Mouse (Mus musculus) megakaryocyte, embryonic 14.5 days (primary cell): ENCODE results near the gene Wbp2. TPM values are rescaled to one million over a fixed set of nuclear protein-coding genes. Genes with fewer than 3 reads are reported as not detected.
"Not testable (repeated sequence)": the region's sequence is repeated elsewhere in the genome, so short reads cannot be mapped to it uniquely, and the experiment has no call there.

Source experiments
- H3K27me3 ChIP-seq: replicated peaks from 2 replicates; pipeline ENCODE3; 2012; ENCODE audit warnings: inconsistent platforms
- H3K36me3 ChIP-seq: replicated peaks from 2 replicates; pipeline ENCODE3; 2012; ENCODE audit warnings: low read length, inconsistent platforms, mixed read lengths
- H3K4me1 ChIP-seq: 2 replicates; pipeline ENCODE4 v1.6.1; 2012; ENCODE audit warnings: inconsistent platforms
- H3K4me3 ChIP-seq: replicated peaks from 2 replicates; pipeline ENCODE3; 2012; ENCODE audit warnings: moderate library complexity, mild to moderate bottlenecking, inconsistent platforms
- H3K9me3 ChIP-seq: 2 replicates; pipeline ENCODE4 v1.6.1; 2012; ENCODE audit warnings: inconsistent platforms
- FLI1 ChIP-seq: IDR thresholded peaks from 2 replicates; pipeline ENCODE4 v1.6.1; 2012; ENCODE audit warnings: low read length, inconsistent platforms, mixed read lengths
- GATA1 ChIP-seq: IDR thresholded peaks from 3 replicates; pipeline ENCODE4 v1.6.1; 2012; ENCODE audit warnings: mixed read lengths, low read length, inconsistent platforms, borderline replicate concordance
- polyA plus RNA-seq: library from polyadenylated mRNA; stranded (reverse); fragments of >175 nt; gene quantifications from 2 replicates; pipeline ENCODE4 v1.2.3, GENCODE M21; 2012; ENCODE audit warnings: low replicate concordance; ENCODE audit not compliant: insufficient read depth

Wbp2 gene
- polyA plus RNA-seq, 1 experiment: 842 TPM

DNA sequence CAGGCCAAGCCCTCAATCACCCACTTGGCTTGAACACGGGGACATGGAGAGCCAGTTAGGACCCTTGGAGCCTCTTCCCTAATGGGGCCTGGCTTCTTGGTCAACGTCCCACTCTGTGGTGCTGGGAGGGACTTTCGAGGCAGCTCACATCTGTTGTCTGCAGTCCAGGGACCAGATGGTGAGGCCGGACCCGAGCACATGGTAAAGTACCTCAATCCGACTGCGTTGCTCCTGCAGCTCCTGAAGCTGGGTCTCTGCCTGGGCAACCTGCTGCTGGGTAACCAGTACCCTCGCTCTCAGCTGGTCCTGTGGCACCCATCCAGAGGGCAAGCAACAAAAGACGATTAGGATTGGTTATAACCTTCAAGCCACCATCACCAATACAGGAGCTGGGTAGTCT is 41.2 kb upstream of the Wbp2 start:
- Histone ChIP-seq H3K4me1 (peaks cover 70% of the 10 kb centered on the region), H3K9me3 (peaks cover 12% of the 10 kb centered on the region), H3K36me3 (peaks cover 81% of the 10 kb centered on the region), H3K4me3 (no peak overlapping the region), H3K27me3 (no peaks in the 10 kb centered on the region)
- TF ChIP-seq GATA1 (no peak), FLI1 (no peak)

DNA sequence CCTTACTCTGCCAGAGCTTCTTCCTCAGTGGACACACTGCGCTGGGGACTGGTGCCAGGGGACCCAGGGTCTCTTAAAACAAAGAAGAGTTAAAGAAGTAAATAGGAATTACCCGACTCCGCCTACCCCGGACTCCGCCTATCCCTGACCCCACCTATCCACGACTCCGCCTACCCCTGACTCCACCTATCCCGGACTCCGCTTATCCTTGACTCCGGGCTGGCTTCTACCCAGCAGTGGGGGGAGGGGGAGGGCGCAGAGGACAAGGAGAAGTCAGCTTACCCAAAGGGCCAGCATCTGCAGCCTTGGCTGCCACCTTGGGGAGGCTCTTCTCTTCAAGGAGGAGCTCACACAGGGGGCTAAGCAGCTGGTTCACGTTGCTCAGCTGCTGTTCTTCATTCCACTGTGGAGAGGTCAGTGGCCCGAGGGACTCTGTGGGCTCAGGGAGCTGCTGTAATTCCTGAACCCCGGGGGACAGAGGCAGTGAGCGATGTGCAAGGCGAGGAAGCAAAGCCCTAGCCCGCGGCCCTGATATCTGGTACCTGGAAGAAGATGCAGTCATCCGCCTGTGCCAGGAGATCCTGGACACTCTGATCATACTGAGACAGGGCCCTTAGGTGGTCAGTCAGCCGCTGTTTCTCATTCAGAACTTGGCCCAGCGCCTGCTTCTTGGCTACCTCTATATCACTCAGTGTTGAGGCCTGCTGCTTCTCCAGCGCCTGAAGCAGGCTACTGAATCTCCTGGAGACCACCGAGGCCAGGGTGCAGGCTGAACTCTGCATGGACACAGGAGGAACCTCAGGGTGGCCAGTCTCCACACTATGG is 40.6 kb upstream of the Wbp2 start, which contains the start of gene Trim47:
TSS of gene Trim47 (minus strand) at position 55 of the 825 bp plus-strand sequence.
- Histone ChIP-seq H3K27me3 (no peaks in the 10 kb centered on the region), H3K36me3 (peaks cover 81% of the 10 kb centered on the region), H3K9me3 (peaks cover 12% of the 10 kb centered on the region), H3K4me3 (no peak within 1 kb of the TSS), H3K4me1 (peaks cover 64% of the 10 kb centered on the region)
- no peak for TF ChIP-seq GATA1
- TF ChIP-seq FLI1: no peak

DNA sequence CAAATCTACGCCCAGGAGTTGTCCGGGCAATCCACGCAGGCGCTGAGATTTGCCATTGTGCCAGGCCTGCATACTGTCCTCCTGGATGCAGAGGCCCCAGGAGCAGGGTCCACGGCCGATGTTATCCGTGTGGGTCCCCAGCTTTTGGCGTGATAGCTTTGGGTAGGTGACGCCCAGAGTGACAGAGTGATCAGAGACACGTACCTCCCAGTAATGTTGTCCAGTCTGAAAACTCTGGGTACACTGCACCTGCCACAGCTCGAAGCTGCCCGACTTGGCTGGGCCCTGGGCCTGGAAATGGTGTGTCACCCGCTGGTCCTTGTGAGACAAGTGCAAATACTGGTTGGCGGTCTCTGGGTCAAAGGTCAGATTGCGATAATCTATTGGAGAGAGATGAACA is 39.5 kb upstream of the Wbp2 start:
- Histone ChIP-seq H3K4me1 (peaks cover 56% of the 10 kb centered on the region), H3K27me3 (no peaks in the 10 kb centered on the region), H3K9me3 (peaks cover 12% of the 10 kb centered on the region), H3K36me3 (peaks cover 74% of the 10 kb centered on the region), H3K4me3 (no peak overlapping the region)
- TF ChIP-seq GATA1 (no peak), FLI1 (no peak)

DNA sequence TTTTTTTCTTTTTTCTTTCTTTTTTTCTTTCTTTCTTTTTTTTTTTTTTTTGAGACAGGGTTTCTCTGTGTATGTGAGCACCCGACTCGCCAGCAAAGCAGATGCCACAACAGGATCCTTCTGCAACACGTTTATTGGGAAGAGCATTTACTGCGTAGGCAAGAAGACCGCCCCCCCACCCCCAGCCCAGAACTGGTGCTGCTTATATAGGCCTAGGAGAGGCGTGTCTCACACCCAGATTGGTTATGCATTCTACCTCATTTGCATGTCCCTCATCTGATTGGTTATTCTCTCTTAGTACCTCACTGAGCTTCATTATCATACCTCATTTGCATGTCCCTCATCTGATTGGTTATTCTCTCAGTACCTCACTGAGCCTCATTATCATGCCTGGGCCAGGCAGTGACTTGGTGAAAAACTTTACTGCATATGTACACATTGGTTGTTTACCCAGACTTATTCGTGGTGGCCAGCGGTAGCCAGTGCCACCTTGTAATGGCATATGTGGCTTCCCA is 35.0 kb upstream of the Wbp2 start:
- peaks cover 79% of the 10 kb centered on the region for H3K36me3 ChIP-seq
- not testable (repeated sequence) for H3K4me3 ChIP-seq, H3K27me3 ChIP-seq
- H3K4me1 ChIP-seq: peaks cover 21% of the 10 kb centered on the region
- H3K9me3 ChIP-seq: peaks cover 12% of the 10 kb centered on the region

DNA sequence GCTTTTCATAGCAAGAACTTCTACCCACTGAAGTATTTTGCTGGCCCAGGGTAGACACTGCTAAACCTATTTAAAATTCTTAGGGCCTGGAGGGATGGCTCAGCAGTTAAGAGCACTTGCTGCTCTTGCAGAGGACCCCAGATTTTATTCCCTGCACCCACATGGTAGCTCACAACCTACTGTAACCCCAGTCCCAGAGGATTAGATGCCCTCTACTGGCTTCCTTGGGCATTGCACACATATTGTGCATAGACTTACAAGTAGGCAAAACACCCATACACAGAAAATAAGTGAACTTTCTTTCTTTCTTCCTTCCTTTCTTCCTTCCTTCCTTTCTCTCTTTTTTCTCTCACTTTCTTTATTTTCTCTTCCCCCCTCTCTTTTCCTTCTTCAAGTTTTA is 31.0 kb upstream of the Wbp2 start:
- Histone ChIP-seq H3K27me3 (no peaks in the 10 kb centered on the region), H3K36me3 (peaks cover 51% of the 10 kb centered on the region)

DNA sequence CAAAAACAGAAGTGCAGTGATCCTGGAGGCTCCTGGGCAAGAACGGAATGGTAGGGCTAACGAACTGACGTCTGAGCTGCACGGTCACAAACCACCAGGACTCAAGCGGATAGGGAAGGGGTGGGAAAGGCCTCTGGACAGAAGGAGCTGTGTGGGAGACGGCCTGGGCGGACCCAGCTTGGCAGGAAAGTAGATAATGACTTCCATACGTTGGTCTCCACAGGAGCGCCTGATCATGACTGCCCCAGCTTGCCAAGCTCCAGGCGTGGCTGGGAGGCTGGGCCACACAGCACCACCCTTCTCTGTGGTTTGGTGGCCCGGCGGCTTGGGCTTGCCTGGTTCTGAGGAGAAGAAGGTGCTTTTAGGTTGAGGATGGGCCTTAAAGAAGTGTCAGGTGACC is 30.4 kb upstream of the Wbp2 start:
- Histone ChIP-seq H3K4me3 (peak overlapping the region; percentile 33), H3K27me3 (no peaks in the 10 kb centered on the region), H3K4me1 (peaks cover 31% of the 10 kb centered on the region), H3K36me3 (peaks cover 45% of the 10 kb centered on the region), H3K9me3 (no peaks in the 10 kb centered on the region; the same call in 1 of the 2 replicates)
- TF ChIP-seq FLI1: no peak
- TF ChIP-seq GATA1: no peak

More for the DNA sequence above, 31.0 kb upstream of the Wbp2 start:
- H3K4me1 ChIP-seq: peaks cover 28% of the 10 kb centered on the region
- TF ChIP-seq GATA1 (no peak), FLI1 (no peak)
- H3K9me3 ChIP-seq: no peaks in the 10 kb centered on the region; the same call in 1 of the 2 replicates
- no peak overlapping the region for H3K4me3 ChIP-seq

DNA sequence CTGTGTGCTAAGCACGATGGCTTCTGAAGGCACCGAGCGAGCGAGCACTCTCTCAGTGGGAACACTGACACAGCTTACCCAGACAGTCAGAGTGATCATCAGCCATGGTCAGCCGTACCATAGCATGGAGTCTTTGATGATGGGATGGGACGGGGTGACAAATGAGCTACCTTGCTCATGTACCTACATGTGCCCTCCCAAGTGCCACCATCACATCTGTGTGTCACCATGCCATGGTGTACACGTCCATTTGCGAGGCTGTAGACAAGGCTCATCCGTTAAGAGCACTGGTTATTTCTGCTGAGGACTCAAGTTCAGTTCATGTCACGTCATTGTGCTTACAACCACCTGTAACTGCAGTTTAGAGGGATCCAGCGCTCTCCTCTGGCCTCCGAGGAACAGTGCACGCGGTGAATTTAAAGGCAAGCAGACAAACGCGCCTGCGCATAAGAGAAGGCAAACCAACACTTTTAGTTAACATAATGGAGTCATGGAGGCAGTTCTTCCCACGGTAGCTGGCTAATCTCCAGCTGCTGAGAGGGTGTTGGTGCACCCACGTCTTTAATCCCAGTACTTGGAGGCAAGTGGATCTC is 24.9 kb upstream of the Wbp2 start:
- TF ChIP-seq FLI1 (no peak), GATA1 (no peak)
- peaks cover 70% of the 10 kb centered on the region for H3K4me1 ChIP-seq
- H3K9me3 ChIP-seq: no peaks in the 10 kb centered on the region
- H3K27me3 ChIP-seq: peaks cover 21% of the 10 kb centered on the region
- peaks cover 38% of the 10 kb centered on the region for H3K36me3 ChIP-seq
- H3K4me3 ChIP-seq: peak overlapping the region; percentile 82

DNA sequence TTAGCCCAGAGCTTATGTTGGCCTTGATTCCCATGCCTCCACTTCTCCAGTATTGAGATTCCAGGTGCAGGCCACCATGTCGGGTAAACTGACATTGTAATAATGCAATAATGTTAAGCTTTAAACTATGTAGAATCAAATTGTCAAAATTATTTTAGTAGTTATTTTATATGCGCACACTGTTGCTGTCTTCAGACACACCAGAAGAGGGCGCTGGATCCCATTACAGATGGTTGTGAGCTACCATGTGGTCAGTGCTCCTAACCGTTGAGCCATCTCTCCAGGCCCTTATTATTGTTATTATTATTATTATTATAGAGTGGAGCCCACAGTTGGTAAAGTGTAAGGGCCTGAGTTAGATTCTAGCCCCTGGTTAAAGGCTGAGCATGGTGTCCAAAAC is 24.3 kb upstream of the Wbp2 start:
- peaks cover 21% of the 10 kb centered on the region for H3K27me3 ChIP-seq
- H3K4me3 ChIP-seq: peak overlapping the region; percentile 95
- H3K36me3 ChIP-seq: peaks cover 41% of the 10 kb centered on the region

DNA sequence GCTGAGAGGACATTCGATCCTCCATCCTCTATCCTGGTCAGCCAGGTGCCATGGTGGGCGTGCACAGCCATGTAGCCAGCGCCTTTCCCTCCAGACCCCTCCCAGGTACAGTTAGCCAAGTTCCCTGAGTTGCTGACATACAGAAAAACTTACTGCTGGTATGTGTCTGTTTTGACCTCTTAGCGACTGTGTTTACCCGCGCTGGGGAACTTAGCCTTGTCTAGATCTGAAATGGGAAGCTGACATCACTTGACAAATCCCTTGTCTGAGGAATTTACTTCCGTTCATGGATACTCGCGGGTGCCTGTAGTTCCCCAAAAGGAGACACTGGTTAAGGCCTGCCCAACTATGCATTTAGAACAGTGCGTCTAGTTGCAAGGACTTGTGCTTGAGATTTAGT is 23.7 kb upstream of the Wbp2 start:
- H3K27me3 ChIP-seq: peaks cover 21% of the 10 kb centered on the region
- H3K4me3 ChIP-seq: peak overlapping the region; percentile 95

More for the DNA sequence above, 24.3 kb upstream of the Wbp2 start:
- H3K9me3 ChIP-seq: no peaks in the 10 kb centered on the region
- H3K4me1 ChIP-seq: peaks cover 74% of the 10 kb centered on the region
- TF ChIP-seq FLI1 (no peak), GATA1 (no peak)

DNA sequence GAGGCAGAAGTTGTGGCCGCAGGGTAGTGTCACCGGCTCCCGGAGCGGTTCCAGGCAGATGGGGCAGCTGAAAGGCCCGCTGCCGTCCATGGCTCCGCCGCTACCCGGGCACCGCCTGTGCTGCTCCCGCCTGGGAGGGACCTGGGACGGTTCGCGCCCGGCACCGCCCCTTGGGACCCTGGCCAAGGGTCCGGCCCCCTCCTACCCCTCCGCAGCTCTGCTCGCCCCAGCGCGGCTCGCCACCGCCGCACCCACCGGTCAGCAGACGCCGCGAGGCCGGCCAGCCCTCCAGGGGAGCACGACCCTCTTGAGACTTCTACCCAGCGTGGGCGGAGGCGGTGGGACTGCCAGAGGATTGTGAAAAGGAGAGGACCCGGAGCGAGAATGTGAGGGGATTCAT is 23.3 kb upstream of the Wbp2 start:
- Histone ChIP-seq H3K4me3 (peak overlapping the region; percentile 95), H3K4me1 (peaks cover 83% of the 10 kb centered on the region), H3K9me3 (no peaks in the 10 kb centered on the region), H3K36me3 (peaks cover 48% of the 10 kb centered on the region), H3K27me3 (peaks cover 21% of the 10 kb centered on the region)
- TF ChIP-seq GATA1 (no peak), FLI1 (no peak)

More for the DNA sequence above, 23.7 kb upstream of the Wbp2 start:
- TF ChIP-seq GATA1 (no peak), FLI1 (no peak)
- Histone ChIP-seq H3K9me3 (no peaks in the 10 kb centered on the region), H3K36me3 (peaks cover 46% of the 10 kb centered on the region), H3K4me1 (peaks cover 79% of the 10 kb centered on the region)
